Mouse (Mus musculus): ENCODE results near the gene Fkbp2.

DNA sequence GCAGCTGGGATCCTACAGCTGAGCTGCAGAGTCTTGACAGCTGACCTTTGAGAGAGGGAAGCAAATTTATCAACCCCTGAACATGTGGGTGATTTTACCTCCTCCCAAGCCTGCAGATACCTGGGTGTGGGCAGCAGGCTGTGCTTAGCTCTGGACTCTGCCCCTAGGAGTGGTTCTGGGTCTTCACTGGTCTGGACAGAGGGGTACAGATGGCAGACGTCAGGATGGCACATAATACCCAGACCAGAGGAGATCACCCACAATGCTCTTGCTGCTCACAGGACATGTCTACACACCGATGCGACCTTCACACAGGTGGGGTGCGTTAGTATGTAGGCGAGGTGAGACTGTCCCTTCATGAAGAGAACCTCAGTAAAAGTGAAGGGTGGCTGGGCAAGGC, 30.8 kb downstream of the Fkbp2 start:
- TF ChIP-seq MYOD1 (IDR thresholded peaks at IDR 0.05; ENCODE audit: control insufficient read depth in 1 of 3, insufficient read length in 2 of 3, low read depth in 2 of 3) (no peak), POLR2A (IDR thresholded peaks at IDR 0.05; ENCODE audit: insufficient read length, low read depth) (no peak), POLR2AphosphoS2 (IDR thresholded peaks at IDR 0.05; ENCODE audit: insufficient read length, low read depth) (peak; percentile 23)

Measured in myocyte (in vitro differentiated cells).